Mouse (Mus musculus) midbrain, embryonic 11.5 days (tissue): ENCODE measurements around the gene Rmnd1. TPM values are rescaled to one million over a fixed set of nuclear protein-coding genes. Genes with fewer than 3 reads are reported as not detected.
"Not testable (repeated sequence)": the region's sequence is repeated elsewhere in the genome, so short reads cannot be mapped to it uniquely, and the experiment has no call there.

Source experiments
- ATAC-seq: fragments of 200-750 bp; cut with Nextera tagmentation; 2 replicates; pipeline ENCODE4 v1.8.0; 2017; ENCODE audit warnings: moderate TSS enrichment, moderate library complexity; ENCODE audit not compliant: low FRiP score
- DNase-seq: peaks from one replicate; pipeline ENCODE4 v3.0.0; 2015; ENCODE audit warnings: low spot score; ENCODE audit errors: missing footprints
- H3K27ac ChIP-seq: fragments of 300-500 bp; sonication (generic); 2 replicates; pipeline ENCODE4 v1.5.1; 2014; ENCODE audit warnings: low read depth, low read length
- H3K27me3 ChIP-seq: fragments of 300-500 bp; sonication (generic); 2 replicates; pipeline ENCODE4 v1.6.1; 2014; ENCODE audit warnings: mild to moderate bottlenecking, low read length, moderate library complexity, mixed read lengths; ENCODE audit not compliant: control insufficient read depth, insufficient read depth
- H3K36me3 ChIP-seq: fragments of 300-500 bp; sonication (generic); 2 replicates; pipeline ENCODE4 v1.6.1; 2014; ENCODE audit warnings: mild to moderate bottlenecking, low read length, moderate library complexity, mixed read lengths; ENCODE audit not compliant: control insufficient read depth, insufficient read depth
- H3K4me1 ChIP-seq: fragments of 300-500 bp; sonication (generic); 2 replicates; pipeline ENCODE4 v1.6.1; 2014; ENCODE audit warnings: low read length; ENCODE audit not compliant: control insufficient read depth, insufficient read depth
- H3K4me2 ChIP-seq: fragments of 300-500 bp; sonication (generic); 2 replicates; pipeline ENCODE4 v1.6.1; 2014; ENCODE audit warnings: mild to moderate bottlenecking, moderate library complexity
- H3K4me3 ChIP-seq: fragments of 300-500 bp; sonication (generic); 2 replicates; pipeline ENCODE4 v1.5.1; 2014; ENCODE audit warnings: low read depth, low read length
- H3K9ac ChIP-seq: fragments of 300-500 bp; sonication (generic); 2 replicates; pipeline ENCODE4 v1.6.1; 2014; ENCODE audit warnings: low read length
- H3K9me3 ChIP-seq: fragments of 300-500 bp; sonication (generic); 2 replicates; pipeline ENCODE4 v1.6.1; 2016; ENCODE audit warnings: low read length; ENCODE audit not compliant: control insufficient read depth
- WGBS: fragments of 180-500 bp; shearing (Covaris S2); extraction: QIAGEN DNeasy Blood & Tissue Kit; methylation state at CpG from one replicate; pipeline ENCODE4 v1.1.7; 2014; 5-methylcytosine and 5-hydroxymethylcytosine counted together
- polyA plus RNA-seq: library from polyadenylated mRNA; unstranded; fragments of >200 nt; fragmentation: Nextera tagmentation; extraction: Ambion mirVana; gene quantifications from 2 replicates; pipeline ENCODE4 v1.2.1, GENCODE M21; 2014

Gene Rmnd1
- polyA plus RNA-seq, 1 experiment from 2014 or later, result 46.7 TPM

DNA sequence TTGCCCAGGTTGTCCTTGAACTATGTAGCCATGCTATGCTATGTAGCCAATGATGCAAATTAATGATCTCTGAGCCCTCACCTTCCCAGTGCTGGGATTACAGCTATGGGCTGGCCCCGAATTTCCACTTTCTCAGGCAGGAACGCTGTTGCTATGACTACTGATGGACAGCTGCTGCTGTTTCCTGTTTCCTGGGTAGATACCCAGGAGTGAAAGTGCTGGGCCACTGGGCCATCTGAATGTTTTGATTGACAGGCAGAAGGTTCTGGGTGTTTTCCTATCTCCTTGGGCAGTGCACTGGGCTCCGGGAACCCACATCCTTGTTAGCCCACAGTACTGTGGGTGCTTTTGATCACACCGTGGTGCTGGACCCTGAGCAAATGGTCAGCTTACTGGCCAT, 24.2 kb upstream of the Rmnd1 start:
- no peaks in the 10 kb centered on the region for H3K27me3 ChIP-seq
- ATAC-seq, result no peak
- WGBS, result 85% methylated on average over 4 of the region's 4 CpGs

DNA sequence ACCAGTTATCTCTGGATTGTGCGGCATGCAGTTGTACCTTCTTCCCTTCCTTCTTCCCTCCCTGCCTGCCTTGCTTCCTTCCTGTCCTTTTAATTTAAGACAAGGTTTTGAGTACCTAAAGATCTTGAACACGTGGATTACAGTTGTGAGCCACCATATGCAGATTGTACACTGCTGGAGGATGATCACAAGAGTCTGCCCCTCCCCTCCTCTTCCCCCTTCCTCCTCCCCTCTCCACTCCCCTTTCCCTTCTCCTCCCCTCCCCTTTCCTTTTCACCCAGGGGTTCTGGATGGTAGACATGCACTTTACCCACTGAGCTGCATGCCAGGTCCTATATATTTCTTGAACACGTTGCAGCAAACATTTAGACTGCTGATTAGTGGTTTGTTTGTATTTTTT, 3.2 kb upstream of the Rmnd1 start:
- Histone ChIP-seq H3K27ac (no peak overlapping the region), H3K27me3 (no peaks in the 10 kb centered on the region), H3K4me2 (no peak overlapping the region), H3K4me3 (no peak overlapping the region), H3K4me1 (peaks cover 11% of the 10 kb centered on the region), H3K9ac (no peak overlapping the region), H3K36me3 (peaks cover 6% of the 10 kb centered on the region), H3K9me3 (no peaks in the 10 kb centered on the region)
- ATAC-seq (no peak), DNase-seq (no peak)
- WGBS, result 91% methylated on average over 3 of the region's 3 CpGs

More for the DNA sequence above, 24.2 kb upstream of the Rmnd1 start:
- Histone ChIP-seq H3K4me3 (no peak overlapping the region), H3K4me1 (no peaks in the 10 kb centered on the region), H3K36me3 (peaks cover 4% of the 10 kb centered on the region; the same call in 1 of the 2 replicates), H3K9ac (no peak overlapping the region), H3K27ac (no peak overlapping the region), H3K4me2 (no peak overlapping the region), H3K9me3 (no peaks in the 10 kb centered on the region)
- DNase-seq, result no peak

DNA sequence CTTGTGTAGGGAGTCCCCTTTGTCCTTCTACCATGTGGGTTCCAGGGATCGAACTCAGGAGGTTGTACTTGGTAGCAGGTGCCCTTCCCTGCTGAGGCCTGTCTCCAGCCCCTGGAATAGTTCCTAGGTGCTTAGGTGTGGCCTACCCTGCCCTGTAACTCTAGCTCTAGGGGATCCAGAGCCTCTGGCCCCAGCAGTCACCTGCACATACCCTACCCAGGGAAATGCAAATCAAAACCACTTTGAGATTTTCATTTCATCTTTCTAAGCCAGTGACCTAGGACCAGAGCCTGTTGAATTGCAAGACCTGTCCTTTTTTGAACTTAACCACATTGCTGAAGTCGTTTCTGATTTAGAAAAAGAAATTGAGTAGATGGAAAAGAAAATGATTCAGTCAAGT, 1.7 kb upstream of the Rmnd1 start:
- not testable (repeated sequence) for DNase-seq, H3K36me3 ChIP-seq

DNA sequence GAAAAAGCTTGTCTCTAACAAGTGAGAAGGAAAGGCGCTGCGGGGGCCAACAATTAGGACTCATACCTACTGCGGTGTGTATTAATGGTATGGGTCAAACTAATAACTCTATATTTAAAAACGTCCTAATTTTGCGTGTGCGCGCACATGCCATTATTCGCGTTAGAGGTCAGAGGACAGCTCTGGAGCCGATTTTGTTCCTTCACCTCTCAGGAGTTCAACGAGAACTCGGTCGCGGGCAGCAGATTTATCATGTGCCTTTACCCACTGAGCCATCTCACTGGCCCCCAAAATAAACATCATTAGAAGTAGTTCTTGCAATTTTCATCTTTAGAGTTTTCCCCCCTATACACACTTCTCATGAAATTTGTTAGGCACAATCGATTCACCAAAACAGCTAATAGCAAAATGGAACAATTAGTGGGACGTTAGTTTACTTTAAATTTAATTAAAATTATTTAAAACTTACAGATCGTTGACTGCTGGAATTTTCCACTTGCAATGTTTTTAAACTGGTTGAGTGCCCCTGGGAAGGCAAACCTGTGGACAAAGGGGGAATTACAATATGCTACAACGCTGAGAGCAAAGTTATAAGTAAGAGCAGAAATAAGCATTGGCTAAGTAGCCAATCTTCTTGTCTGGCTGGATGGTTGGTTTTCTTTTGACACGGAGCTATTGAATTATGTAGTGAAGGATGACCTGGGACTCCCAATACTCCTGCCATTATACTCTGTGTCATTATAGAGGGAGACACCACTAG, 988 bp upstream of the Rmnd1 start:
- no peaks in the 10 kb centered on the region; the same call in 1 of the 2 replicates for H3K36me3 ChIP-seq
- 12% methylated on average over 19 of the region's 19 CpGs for WGBS
- ATAC-seq (no peak), DNase-seq (no peak)
- no peaks in the 10 kb centered on the region for H3K9me3 ChIP-seq
- H3K27me3 ChIP-seq, result no peaks in the 10 kb centered on the region
- peak overlapping the region; percentile 64 for H3K4me3 ChIP-seq
- H3K4me2 ChIP-seq, result peak overlapping the region; percentile 58
- peaks cover 11% of the 10 kb centered on the region for H3K4me1 ChIP-seq
- peak overlapping the region; percentile 79 for H3K9ac ChIP-seq
- peak overlapping the region; percentile 73 for H3K27ac ChIP-seq

More for the DNA sequence above, 1.7 kb upstream of the Rmnd1 start:
- H3K27me3 ChIP-seq, H3K9me3 ChIP-seq, H3K9ac ChIP-seq, ATAC-seq, H3K4me3 ChIP-seq, H3K27ac ChIP-seq, H3K4me2 ChIP-seq: not testable (repeated sequence)
- 95% methylated on average over 2 of the region's 2 CpGs for WGBS
- H3K4me1 ChIP-seq, result peaks cover 11% of the 10 kb centered on the region

DNA sequence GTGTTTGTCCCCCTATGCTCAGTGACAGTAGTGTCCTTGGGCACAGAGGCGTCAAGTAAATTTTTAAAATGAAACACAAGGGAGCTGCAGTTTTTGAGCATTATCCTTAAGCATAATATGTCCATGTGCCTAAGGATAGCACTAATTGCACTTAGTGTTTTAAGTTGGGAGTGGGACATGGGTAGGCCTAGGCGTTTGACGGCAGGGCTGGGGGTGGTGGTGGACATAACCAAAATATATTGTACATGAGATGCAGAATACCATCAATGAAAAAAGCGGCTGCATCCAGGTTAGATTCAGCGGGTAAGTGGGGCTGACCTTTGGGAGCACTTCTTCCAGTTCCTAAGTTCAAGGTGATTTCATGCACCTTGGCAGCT, 454 bp downstream of the Rmnd1 start:
- Histone ChIP-seq H3K36me3 (peaks cover 3% of the 10 kb centered on the region; the same call in 1 of the 2 replicates), H3K9me3 (no peaks in the 10 kb centered on the region), H3K4me1 (peaks cover 11% of the 10 kb centered on the region), H3K9ac (peak overlapping the region; percentile 67), H3K4me3 (peak overlapping the region; percentile 64), H3K27ac (no peak overlapping the region), H3K27me3 (no peaks in the 10 kb centered on the region), H3K4me2 (peak overlapping the region; percentile 69)
- ATAC-seq (peak; percentile 25), DNase-seq (no peak)
- 18% methylated on average over 5 of the region's 5 CpGs for WGBS

DNA sequence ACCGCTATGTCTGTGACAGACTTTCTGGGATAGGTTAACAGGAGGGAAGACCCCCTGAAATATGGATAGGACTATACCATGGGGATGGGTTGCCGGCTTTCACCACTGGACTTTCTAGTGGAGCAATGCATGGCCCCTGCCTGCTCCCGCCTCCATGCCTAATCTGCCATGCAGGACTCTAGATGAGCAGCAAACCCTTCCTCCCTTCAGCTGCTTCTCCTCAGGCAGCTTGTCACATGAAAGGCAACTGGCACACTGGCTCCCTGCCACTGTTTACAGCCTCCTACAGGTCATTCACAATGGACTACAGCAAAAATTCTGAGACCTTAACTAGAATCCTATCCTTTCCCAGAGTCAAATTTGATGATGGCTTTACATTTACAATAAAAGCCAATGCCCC, 1.4 kb downstream of the Rmnd1 start:
- Histone ChIP-seq H3K36me3 (peaks cover 3% of the 10 kb centered on the region; the same call in 1 of the 2 replicates), H3K27ac (no peak overlapping the region), H3K27me3 (no peaks in the 10 kb centered on the region), H3K9ac (peak overlapping the region; percentile 67; the same call in 1 of the 2 replicates), H3K9me3 (no peaks in the 10 kb centered on the region), H3K4me3 (no peak overlapping the region), H3K4me1 (peaks cover 11% of the 10 kb centered on the region), H3K4me2 (peak overlapping the region; percentile 69; the same call in 1 of the 2 replicates)
- DNase-seq (no peak), ATAC-seq (no peak)
- 94% methylated on average over 3 of the region's 3 CpGs for WGBS

DNA sequence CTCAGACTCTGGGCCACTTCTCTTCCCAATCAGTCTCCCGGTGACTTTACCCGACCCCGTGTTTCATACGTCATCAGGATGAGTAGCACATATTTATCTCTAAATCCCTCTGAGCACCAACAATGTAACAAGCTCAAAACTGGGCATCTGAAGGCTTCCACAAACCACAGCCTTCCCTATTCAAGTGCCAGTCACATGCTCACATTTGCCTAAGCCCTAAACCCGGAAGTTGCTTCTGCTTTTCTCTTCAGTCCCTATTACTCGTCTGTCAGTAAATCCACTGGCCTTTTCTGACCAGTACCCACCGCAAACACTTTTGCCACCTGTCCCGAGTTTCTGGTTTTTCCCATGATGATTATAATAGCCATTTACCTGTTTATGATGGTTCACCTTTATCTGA, 1.8 kb downstream of the Rmnd1 start:
- Histone ChIP-seq H3K4me1 (peaks cover 11% of the 10 kb centered on the region), H3K27me3 (no peaks in the 10 kb centered on the region), H3K4me3 (no peak overlapping the region), H3K36me3 (peaks cover 3% of the 10 kb centered on the region), H3K27ac (no peak overlapping the region), H3K9me3 (no peaks in the 10 kb centered on the region), H3K4me2 (no peak overlapping the region), H3K9ac (0 out of 2 replicates have a peak overlapping the region, but pooled peaks have one; percentile 5)
- DNase-seq (no peak), ATAC-seq (no peak)
- WGBS, result 88% methylated on average over 8 of the region's 8 CpGs

DNA sequence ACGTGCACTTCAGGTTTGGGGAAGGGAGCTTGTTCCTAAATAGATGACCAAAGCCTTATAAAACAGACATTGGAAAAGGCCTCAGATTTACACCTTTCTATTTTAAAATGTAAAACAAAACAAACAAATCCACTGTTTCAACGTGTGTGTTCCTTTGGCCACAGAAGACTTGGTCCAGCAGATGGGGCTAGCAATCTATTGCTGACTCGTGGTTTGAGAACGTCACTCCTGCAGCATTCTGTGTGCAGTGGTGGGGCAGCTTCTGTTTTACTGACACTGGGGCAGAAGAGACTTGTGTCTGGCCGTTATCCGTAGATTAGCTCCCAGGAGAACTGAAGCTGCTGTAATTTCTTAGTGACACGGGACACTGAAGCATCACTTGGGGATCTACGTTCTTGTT, 6.9 kb downstream of the Rmnd1 start:
- Histone ChIP-seq H3K4me2 (no peak overlapping the region), H3K27ac (no peak overlapping the region), H3K9me3 (no peaks in the 10 kb centered on the region), H3K4me3 (no peak overlapping the region), H3K4me1 (no peaks in the 10 kb centered on the region), H3K27me3 (no peaks in the 10 kb centered on the region), H3K36me3 (peaks cover 5% of the 10 kb centered on the region; the same call in 1 of the 2 replicates), H3K9ac (no peak overlapping the region)
- DNase-seq (no peak), ATAC-seq (no peak)
- 84% methylated on average over 8 of the region's 8 CpGs for WGBS

DNA sequence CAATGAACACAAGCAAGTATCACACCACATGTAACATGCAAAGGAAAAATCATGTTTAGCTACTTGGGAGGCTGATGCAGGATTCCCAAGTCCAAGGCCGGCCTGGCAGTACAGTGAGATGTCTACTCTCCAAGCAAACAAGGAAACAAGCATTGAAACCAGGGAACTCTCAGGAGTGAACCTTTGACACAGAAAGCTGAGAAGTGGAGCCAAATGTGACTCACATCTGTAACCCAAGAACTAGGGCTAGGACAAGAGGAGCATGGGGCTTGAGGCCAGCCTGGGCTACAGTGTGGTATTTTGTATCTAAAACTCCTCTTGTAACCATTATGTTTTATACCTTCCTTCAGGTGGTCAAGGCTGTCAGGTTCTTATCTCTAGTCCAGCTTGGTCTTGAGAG, 25.0 kb downstream of the Rmnd1 start:
- H3K4me1 ChIP-seq, result no peaks in the 10 kb centered on the region
- no peak overlapping the region for H3K9ac ChIP-seq
- WGBS, result 100% methylated on average over 1 of the region's 1 CpGs
- no peak overlapping the region for H3K27ac ChIP-seq
- H3K4me2 ChIP-seq, result no peak overlapping the region
- no peak for ATAC-seq
- H3K9me3 ChIP-seq, result no peaks in the 10 kb centered on the region
- H3K27me3 ChIP-seq, result no peaks in the 10 kb centered on the region
- H3K4me3 ChIP-seq, result no peak overlapping the region
- H3K36me3 ChIP-seq, result 0 out of 2 replicates have a peak, but pooled peaks cover 2% of the 10 kb centered on the region
- no peak for DNase-seq
